Mouse (Mus musculus): Measurements from ENCODE around the gene Srek1.

DNA sequence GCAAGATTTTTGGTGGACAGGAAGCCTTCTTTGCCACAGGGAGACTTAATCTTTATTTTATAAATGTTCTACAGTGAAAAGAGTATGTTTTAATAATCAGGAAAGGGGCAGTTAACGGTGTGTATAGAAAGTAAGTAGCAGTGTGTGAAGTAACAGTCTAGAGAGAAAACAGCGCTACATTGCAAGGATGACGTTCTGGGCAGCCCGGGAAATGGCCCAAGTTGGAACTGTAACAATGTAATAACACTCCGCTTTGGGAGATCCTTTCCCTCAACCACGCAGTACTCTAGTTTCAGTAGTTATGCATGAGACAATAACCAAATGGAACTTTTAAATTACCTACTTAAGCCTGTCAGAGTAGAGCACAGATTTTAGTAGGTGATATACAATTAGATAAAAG lies 70.6 kb downstream of the Srek1 start:
- TF ChIP-seq CTCF (IDR thresholded peaks at IDR 0.05; ENCODE audit: low read depth, low read length), result no peak
- no peak for TF ChIP-seq TAL1 (conservative IDR thresholded peaks at IDR 0.05; ENCODE audit: low read depth, low read length)
- TF ChIP-seq GATA1 (IDR thresholded peaks at IDR 0.05; ENCODE audit: borderline replicate concordance, low read length), result no peak
- no peak for TF ChIP-seq POLR2AphosphoS5 (IDR thresholded peaks at IDR 0.05; ENCODE audit: insufficient replicate concordance, low read depth, low read length)
